Mouse (Mus musculus): ENCODE measurements around the gene Smarca2.

GRCm38 (mm10) chr19:26683731-26684130, 78.9 kb downstream of the Smarca2 start:
- TF ChIP-seq CTCF (conservative IDR thresholded peaks at IDR 0.05; ENCODE audit: low read length) (no peak), POU5F1 (IDR thresholded peaks at IDR 0.05; ENCODE audit: borderline replicate concordance, low read length) (no peak), NANOG (IDR thresholded peaks at IDR 0.05; ENCODE audit: borderline replicate concordance, low read length) (no peak)

All from E14TG2a.4 (cell line).